Mouse (Mus musculus): ENCODE measurements around the gene Tgfbr2.

The Tgfbr2 gene

GRCm38 (mm10) chr9:116174481-116175461, at the start of gene Tgfbr2:
TSS of gene Tgfbr2 (minus strand) at chr9:116175360.
- DNase-seq (ENCODE audit: low spot score) = peak; percentile 56

GRCm38 (mm10) chr9:116223368-116223767, 48.2 kb upstream of the Tgfbr2 start:
- DNase-seq (ENCODE audit: low spot score) = no peak

GRCm38 (mm10) chr9:116222643-116223042, 47.5 kb upstream of the Tgfbr2 start:
- no peak for DNase-seq (ENCODE audit: low spot score)

GRCm38 (mm10) chr9:116222000-116222399, 46.8 kb upstream of the Tgfbr2 start:
- DNase-seq (ENCODE audit: low spot score) = no peak

GRCm38 (mm10) chr9:116221565-116221964, 46.4 kb upstream of the Tgfbr2 start:
- DNase-seq (ENCODE audit: low spot score) = no peak

GRCm38 (mm10) chr9:116220616-116221015, 45.5 kb upstream of the Tgfbr2 start:
- DNase-seq (ENCODE audit: low spot score) = no peak

GRCm38 (mm10) chr9:116220159-116220515, 45.0 kb upstream of the Tgfbr2 start:
- no peak for DNase-seq (ENCODE audit: low spot score)

- no peak for DNase-seq (ENCODE audit: low spot score)
These were observed 44.3 kb upstream of the Tgfbr2 start for GRCm38 (mm10) chr9:116219234-116220158.

GRCm38 (mm10) chr9:116218780-116219179, 43.6 kb upstream of the Tgfbr2 start:
- DNase-seq (ENCODE audit: low spot score) = no peak

GRCm38 (mm10) chr9:116217099-116217498, 41.9 kb upstream of the Tgfbr2 start:
- DNase-seq (ENCODE audit: low spot score) = no peak

GRCm38 (mm10) chr9:116216677-116217076, 41.5 kb upstream of the Tgfbr2 start:
- DNase-seq (ENCODE audit: low spot score) = no peak

GRCm38 (mm10) chr9:116214296-116214695, 39.1 kb upstream of the Tgfbr2 start:
- DNase-seq (ENCODE audit: low spot score) = no peak

- DNase-seq (ENCODE audit: low spot score) = no peak
These were observed 37.9 kb upstream of the Tgfbr2 start for GRCm38 (mm10) chr9:116212915-116213619.

GRCm38 (mm10) chr9:116212069-116212468, 36.9 kb upstream of the Tgfbr2 start:
- DNase-seq (ENCODE audit: low spot score) = no peak

- no peak for DNase-seq (ENCODE audit: low spot score)
These were observed 33.2 kb upstream of the Tgfbr2 start for GRCm38 (mm10) chr9:116208169-116208904.

- no peak for DNase-seq (ENCODE audit: low spot score)
These were observed 31.7 kb upstream of the Tgfbr2 start for GRCm38 (mm10) chr9:116206901-116207300.

GRCm38 (mm10) chr9:116203675-116204074, 28.5 kb upstream of the Tgfbr2 start:
- no peak for DNase-seq (ENCODE audit: low spot score)

- no peak for DNase-seq (ENCODE audit: low spot score)
These were observed 24.0 kb upstream of the Tgfbr2 start for GRCm38 (mm10) chr9:116199127-116199526.

GRCm38 (mm10) chr9:116198488-116198887, 23.3 kb upstream of the Tgfbr2 start:
- DNase-seq (ENCODE audit: low spot score) = no peak

- DNase-seq (ENCODE audit: low spot score) = no peak
These were observed 22.5 kb upstream of the Tgfbr2 start for GRCm38 (mm10) chr9:116197491-116198170.
